Mouse (Mus musculus) embryo, embryonic 11.5 days (tissue): ENCODE measurements around the gene Nmnat2.
A peak's percentile ranks its signal among the peaks of the same experiment; 100 is the strongest.

ENCODE experiments used
- DNase-seq: peaks from one replicate; pipeline ENCODE4 v3.0.0-alpha.2; 2012; ENCODE audit warnings: low read depth, low spot score

Nmnat2 gene

GRCm38 (mm10) chr1:153092237-153092975 is 137.6 kb downstream of the Nmnat2 start:
- DNase-seq, result peak; percentile 62

GRCm38 (mm10) chr1:153093172-153093571 is 138.4 kb downstream of the Nmnat2 start:
- DNase-seq, result no peak

- no peak for DNase-seq
These were observed 138.8 kb downstream of the Nmnat2 start for GRCm38 (mm10) chr1:153093581-153093980.

- no peak for DNase-seq
These were observed 139.7 kb downstream of the Nmnat2 start for GRCm38 (mm10) chr1:153094226-153095076.

- DNase-seq, result no peak
These were observed 140.5 kb downstream of the Nmnat2 start for GRCm38 (mm10) chr1:153095328-153095727.

GRCm38 (mm10) chr1:153095826-153096727 is 141.3 kb downstream of the Nmnat2 start:
- DNase-seq, result no peak

- DNase-seq, result no peak
These were observed 142.4 kb downstream of the Nmnat2 start for GRCm38 (mm10) chr1:153097017-153097675.

DNA sequence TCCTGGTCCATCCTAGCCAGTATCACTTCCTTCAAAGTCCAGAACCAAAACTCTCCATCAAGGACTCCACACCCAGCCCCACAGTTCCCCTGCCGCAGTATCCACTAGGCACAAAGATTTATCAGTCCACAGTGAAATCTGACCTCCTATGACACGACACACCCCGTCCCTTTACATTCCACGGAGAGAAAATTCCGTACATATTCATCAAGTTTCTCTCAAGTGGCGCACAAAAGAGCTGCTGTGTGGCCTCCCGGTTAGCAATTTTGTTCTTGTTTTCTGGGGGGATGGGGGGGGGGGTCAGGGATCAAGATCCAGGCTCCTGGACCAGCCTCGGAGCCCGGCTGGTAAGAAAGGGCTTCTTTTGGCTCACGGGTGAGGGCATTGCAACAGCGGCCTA is 143.8 kb downstream of the Nmnat2 start:
- no peak for DNase-seq

- no peak for DNase-seq
These were observed 146.1 kb downstream of the Nmnat2 start for GRCm38 (mm10) chr1:153100912-153101311.

GRCm38 (mm10) chr1:153101327-153101880 is 146.6 kb downstream of the Nmnat2 start:
- no peak for DNase-seq

DNA sequence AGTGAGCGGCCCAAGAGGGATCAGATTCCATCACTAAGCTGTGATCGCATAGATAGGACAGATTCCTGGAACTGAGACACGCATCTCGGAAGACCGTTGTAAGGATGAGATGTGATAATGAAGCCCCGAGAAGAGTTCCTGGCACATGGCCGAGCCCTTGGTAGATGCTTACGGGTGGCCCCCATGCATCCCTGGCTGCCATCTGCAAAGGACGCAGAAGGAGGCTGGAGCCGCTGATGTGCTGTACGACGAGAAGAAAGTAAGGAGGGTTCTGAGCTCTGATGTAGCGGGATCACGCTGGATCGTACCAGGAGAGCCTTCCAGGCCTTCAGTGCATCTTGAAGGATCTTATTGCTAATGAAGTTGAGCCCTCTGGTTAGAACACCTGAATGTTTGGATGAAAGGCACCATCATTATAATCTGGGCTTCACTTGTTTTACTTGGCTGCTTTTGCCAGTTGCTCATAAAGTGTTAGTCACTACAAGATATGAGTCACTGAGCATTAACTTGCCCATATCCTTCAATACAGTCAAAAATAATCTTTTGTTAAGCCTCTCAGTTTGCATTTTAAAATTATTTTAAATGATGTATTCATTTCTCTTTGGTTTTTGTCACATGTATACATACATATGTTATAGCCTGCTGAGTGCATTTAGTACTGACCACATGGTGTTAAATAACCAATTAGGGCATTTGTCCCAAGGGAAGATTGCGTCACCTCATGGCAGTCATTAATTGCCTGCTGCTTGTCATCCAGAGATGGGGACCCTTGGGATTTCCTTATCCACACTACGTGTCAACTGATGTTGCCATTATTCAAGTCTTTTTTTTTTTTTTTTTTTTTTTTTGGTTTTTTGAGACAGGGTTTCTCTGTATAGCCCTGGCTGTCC is 147.7 kb downstream of the Nmnat2 start:
- DNase-seq, result no peak

GRCm38 (mm10) chr1:153103186-153103554 is 148.4 kb downstream of the Nmnat2 start:
- no peak for DNase-seq

DNA sequence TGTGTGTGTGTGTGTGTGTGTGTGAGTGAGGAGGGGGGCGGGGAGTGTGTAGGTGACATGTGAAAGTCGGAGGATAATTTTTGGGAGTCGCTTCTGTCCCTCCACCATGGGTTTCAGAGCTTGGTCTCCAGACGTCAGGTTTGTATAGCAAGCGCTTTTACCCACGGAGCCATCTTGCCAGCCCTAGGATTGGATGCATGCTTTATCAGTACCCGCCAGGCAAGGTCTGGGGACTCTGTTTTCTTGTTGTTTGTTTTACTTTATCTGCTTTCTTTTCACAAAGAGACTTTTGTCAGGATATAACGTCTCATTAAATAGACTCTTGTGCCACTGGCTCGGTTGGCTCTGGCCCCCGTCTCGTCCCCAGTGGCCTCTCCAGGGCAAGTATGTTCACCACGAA is 150.0 kb downstream of the Nmnat2 start:
- no peak for DNase-seq

- DNase-seq, result no peak
These were observed 153.1 kb downstream of the Nmnat2 start for GRCm38 (mm10) chr1:153107866-153108265.

- DNase-seq, result no peak
These were observed 154.6 kb downstream of the Nmnat2 start for GRCm38 (mm10) chr1:153109346-153109745.

DNA sequence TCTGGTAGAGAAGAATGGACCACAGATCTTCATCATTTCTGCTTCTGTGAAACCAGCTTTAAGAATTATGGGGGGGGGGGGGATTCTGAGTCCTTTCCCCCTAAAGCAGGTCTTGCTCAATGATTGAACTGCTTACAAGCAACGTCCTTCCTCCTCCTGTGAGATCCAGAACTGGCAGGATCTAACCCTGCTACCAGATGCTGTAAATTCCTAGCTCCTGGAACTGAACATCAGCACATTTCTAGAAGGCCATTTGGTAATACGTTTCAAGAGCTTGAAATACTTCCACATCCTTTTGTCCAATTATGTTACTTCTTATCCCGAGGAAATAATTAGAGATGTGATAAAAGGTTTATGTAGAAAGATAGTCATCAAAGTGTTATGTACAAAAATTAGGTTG is 155.0 kb downstream of the Nmnat2 start:
- no peak for DNase-seq

GRCm38 (mm10) chr1:153111596-153111995 is 156.8 kb downstream of the Nmnat2 start:
- no peak for DNase-seq

- no peak for DNase-seq
These were observed 160.5 kb downstream of the Nmnat2 start for GRCm38 (mm10) chr1:153115315-153115714.

GRCm38 (mm10) chr1:153120544-153120943 is 165.8 kb downstream of the Nmnat2 start:
- DNase-seq, result no peak

GRCm38 (mm10) chr1:153121320-153121719 is 166.5 kb downstream of the Nmnat2 start:
- no peak for DNase-seq
